Mouse (Mus musculus): ENCODE measurements around the gene Gnai3.

Gnai3 gene

GRCm38 (mm10) chr3:108145534-108146445 is at the start of gene Gnai3:
Gnai3 (minus strand) TSS chr3:108146146.
- no peak for TF ChIP-seq GATA4 (IDR thresholded peaks at IDR 0.05; ENCODE audit: insufficient replicate concordance, low read length)

GRCm38 (mm10) chr3:108195287-108195686 is 49.3 kb upstream of the Gnai3 start:
- TF ChIP-seq GATA4 (IDR thresholded peaks at IDR 0.05; ENCODE audit: insufficient replicate concordance, low read length), result no peak

GRCm38 (mm10) chr3:108193686-108194085 is 47.7 kb upstream of the Gnai3 start:
- no peak for TF ChIP-seq GATA4 (IDR thresholded peaks at IDR 0.05; ENCODE audit: insufficient replicate concordance, low read length)

- no peak for TF ChIP-seq GATA4 (IDR thresholded peaks at IDR 0.05; ENCODE audit: insufficient replicate concordance, low read length)
Observed at GRCm38 (mm10) chr3:108189897-108190296, 44.0 kb upstream of the Gnai3 start.

DNA sequence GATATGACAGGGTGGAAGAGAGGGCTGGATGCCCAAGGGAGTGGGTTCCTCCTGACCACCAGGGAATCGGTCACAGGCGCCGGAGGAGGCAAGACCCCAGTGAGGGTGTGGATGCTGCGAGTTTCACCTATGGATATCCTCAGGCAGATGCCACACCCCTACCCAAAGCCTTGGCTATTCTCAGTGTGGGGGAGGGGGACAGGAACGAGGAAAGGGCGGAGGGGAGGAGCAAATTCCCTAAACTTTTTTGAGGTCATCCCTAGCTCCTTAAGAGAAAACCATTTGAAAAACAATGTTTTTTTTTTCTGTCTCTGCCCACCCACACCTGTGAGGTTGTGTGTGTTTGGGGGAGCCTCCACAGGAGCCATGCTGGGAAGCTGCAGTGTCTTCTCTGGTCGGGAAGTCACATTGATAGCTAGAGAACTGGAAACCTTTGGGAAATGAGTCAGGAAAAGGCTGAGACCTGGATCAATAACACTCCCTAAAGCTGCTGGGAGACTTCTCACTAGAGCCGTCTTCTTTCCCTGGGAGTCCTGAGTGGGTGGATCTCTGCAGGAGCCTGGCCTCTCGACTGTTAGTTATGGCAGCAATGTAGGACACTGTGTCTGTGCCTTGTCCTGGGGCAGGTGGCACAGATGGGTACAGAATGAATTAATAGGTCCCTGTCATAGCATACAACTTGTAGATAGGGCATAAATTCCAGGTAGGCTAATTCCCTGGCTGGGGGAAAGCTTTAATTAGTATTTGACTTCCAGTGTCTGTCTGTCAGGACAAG is 43.0 kb upstream of the Gnai3 start:
- no peak for TF ChIP-seq GATA4 (IDR thresholded peaks at IDR 0.05; ENCODE audit: insufficient replicate concordance, low read length)

DNA sequence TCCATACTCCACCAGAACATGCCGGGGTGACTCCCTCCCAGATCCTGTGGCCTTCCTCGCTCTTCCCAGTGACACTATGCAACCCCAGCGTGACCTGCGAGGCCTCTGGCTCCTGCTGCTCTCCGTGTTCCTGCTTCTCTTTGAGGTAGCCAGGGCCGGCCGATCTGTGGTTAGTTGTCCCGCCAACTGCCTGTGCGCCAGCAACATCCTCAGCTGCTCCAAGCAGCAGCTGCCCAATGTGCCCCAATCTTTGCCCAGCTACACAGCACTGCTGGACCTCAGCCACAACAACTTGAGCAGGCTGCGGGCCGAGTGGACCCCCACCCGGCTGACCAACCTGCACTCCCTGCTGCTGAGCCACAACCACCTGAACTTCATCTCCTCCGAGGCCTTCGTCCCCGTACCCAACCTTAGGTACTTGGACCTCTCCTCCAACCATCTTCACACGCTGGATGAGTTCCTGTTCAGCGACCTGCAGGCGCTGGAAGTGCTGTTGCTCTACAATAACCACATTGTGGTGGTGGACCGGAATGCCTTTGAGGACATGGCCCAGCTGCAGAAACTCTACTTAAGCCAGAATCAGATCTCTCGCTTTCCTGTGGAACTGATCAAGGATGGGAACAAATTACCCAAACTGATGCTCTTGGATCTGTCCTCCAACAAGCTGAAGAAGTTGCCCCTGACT is 41.3 kb upstream of the Gnai3 start:
- TF ChIP-seq GATA4 (IDR thresholded peaks at IDR 0.05; ENCODE audit: insufficient replicate concordance, low read length), result no peak

DNA sequence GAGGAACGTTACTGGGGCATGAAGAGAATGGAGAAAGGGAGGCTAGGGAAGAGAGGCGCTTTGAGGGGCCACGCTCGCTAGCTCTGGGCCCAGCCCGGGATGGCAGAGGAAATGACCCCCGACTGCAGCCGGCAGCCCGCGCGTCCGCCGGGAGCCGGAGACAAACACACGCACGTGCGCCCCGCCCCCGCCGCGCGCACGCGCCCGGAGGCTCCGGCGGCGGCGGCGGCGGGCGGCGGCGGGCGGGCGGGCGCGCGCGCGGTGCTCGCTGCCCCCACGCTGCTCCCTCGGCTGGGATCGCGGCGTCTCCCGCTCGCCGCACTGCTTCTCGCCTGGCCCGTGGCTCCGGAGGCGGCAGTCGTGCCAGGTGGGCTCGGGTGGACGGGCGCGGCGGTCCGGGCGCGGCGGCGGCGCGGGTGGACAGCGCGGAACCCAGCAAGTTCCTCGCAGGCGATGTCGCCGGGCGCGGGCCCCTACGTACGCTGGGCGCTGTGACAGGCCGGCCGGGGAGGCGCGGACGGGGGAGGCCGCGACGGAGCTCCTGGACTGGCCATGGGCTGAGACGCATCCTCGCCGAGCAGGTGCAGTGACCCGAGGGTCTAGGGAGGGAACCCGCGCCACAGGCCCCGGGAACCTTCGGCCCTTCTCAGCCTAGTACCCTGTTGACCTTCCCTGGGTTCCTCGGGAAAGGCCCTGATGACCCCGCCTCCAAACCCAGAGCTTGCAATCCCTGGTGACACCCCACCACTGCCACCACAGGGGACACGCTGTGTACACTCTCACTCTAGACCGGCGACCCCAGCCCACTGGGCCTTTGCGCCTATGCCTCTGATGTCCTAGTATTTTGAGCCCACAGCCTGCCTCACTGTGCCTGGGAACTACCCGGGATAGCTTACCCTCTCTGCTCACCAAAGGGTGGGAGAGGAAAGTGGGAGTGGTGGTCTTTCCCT is 40.4 kb upstream of the Gnai3 start, which contains the start of gene Amigo1:
Gene Amigo1 (plus strand): TSS at position 238 of the 950 bp plus-strand sequence.
- TF ChIP-seq GATA4 (IDR thresholded peaks at IDR 0.05; ENCODE audit: insufficient replicate concordance, low read length), result no peak

- TF ChIP-seq GATA4 (IDR thresholded peaks at IDR 0.05; ENCODE audit: insufficient replicate concordance, low read length), result no peak
Observed at GRCm38 (mm10) chr3:108185460-108186097, 39.6 kb upstream of the Gnai3 start.

GRCm38 (mm10) chr3:108184742-108185141 is 38.8 kb upstream of the Gnai3 start:
- no peak for TF ChIP-seq GATA4 (IDR thresholded peaks at IDR 0.05; ENCODE audit: insufficient replicate concordance, low read length)

DNA sequence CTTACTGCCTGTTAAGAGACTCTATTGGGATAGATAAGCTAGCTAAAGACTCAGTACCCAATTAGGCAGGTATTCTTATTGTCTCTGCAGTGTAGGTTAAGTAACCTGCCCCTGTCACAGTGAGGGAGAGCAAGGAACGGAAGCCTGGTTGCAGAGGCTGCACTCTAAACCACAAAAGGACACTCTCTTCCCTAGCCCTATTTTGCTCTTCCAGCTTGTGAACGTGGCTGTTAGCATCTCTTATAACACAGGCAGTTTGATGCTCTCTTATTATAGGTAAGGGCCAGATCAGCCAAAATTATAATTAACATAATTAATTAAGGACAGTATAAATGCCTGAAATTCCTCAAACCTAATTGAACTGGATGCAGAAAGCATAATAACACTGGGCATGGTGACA is 34.6 kb upstream of the Gnai3 start:
- TF ChIP-seq GATA4 (IDR thresholded peaks at IDR 0.05; ENCODE audit: insufficient replicate concordance, low read length), result no peak

DNA sequence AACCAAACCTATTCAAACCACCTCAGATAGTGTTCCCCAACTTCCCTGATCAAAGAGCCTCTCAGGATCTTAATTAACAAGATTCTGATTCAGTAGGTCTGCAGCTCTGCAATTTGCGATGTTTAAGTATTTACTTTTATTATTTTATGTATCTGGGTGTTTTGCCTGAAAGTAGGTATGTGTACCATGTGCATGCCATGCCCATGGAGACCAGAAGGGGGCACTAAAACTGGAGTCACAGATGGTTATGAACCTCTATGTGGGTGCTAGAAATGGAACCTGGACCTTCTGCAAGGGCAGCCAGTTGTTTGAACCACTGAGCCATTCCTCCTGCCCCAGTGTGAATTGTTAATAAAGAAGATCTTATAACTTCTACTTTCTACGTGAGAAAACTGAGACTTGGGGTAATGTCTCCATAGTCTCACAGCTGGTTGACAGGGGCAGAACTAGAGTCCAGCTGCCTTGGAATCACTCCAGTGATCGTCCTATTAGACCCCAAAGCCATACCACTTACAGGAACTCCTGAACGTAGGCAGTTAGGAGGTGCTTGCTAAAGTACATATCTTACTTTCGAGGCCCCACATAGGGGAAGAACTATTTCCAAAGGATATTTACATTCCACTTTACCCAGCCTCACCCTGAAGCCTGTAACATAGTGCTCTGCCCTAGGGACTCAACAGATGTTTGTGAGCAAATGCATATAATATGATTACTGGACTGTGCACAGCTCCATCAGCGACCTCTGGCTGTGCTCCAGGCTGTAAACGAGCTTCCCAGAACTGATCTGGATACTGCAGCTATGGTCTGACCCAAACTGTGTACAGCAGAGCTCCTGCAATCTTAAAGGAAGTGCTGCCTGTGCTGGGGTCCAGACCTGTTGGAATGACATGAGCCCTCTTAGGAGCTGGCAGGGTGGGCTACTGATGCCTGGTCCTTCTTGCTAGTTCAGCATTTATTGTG is 33.1 kb upstream of the Gnai3 start:
- no peak for TF ChIP-seq GATA4 (IDR thresholded peaks at IDR 0.05; ENCODE audit: insufficient replicate concordance, low read length)

DNA sequence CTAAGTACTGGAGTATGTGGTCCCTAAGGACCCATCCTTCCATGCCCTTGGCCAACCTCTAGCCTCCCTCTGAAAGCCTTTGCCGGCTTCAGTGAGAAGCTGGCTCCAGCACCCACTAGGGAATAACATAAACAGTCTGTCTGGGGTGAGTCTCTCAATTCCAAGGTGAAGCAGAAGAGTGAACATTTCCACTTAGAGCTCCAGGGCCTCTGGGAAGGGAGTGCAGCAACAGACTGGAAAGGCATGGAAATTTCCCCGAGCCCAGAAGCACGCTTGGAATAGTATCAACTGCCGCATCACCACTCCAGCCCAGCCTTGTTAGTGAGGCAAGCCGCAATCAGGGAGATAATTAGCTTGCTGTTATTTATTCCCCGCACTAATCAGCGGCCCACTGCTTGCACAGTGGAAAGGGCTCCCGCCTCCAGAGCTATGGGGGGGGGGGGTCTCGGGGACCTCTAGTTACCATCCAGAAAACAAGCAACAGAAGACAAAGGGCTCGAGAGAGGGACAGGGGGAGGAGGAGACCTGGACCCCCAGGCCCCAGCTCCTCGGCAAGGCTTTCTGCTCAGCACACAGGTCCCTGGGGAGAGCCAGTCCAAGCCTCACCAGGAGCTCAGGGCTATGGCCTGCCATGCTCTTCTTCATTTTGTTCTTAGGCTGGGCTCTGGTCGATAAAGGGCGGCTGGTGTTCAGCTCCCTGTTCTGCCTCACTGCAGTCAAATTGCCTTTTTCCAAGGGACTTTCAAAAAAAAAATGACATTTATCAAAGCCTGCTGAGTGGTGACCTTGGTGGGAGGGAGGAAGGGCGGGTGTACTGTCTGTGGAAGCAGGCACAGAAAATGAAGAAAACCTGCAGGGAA is 29.0 kb upstream of the Gnai3 start:
- no peak for TF ChIP-seq GATA4 (IDR thresholded peaks at IDR 0.05; ENCODE audit: insufficient replicate concordance, low read length)
